Mouse (Mus musculus) spleen, adult 2 months (tissue): ENCODE measurements around the gene Tnk2. TPM values are rescaled to one million over a fixed set of nuclear protein-coding genes. Genes with fewer than 3 reads are reported as not detected.

Experiments used
- DNase-seq, 2 experiments: peaks; one replicate each; pipeline versions ENCODE4 v3.0.0 to v3.0.0-alpha.2; 2012 to 2021; ENCODE audit warnings: low spot score in 2 of 2, low read depth in 1 of 2
- H3K27ac ChIP-seq: fragments of 200-500 bp; 2 replicates; pipeline ENCODE4 v1.5.1; 2012; ENCODE audit warnings: low read length, inconsistent platforms; ENCODE audit not compliant: insufficient read depth
- H3K27me3 ChIP-seq: fragments of 200-500 bp; 2 replicates; pipeline ENCODE4 v1.6.1; 2012; ENCODE audit warnings: mild to moderate bottlenecking, moderate library complexity, low read length, inconsistent platforms; ENCODE audit not compliant: control insufficient read depth, insufficient read depth
- H3K36me3 ChIP-seq: fragments of 200-500 bp; 2 replicates; pipeline ENCODE4 v1.6.1; 2012; ENCODE audit warnings: mild to moderate bottlenecking, low read length, inconsistent platforms; ENCODE audit not compliant: control insufficient read depth, insufficient read depth
- H3K4me1 ChIP-seq: fragments of 200-500 bp; 2 replicates; pipeline ENCODE4 v1.6.1; 2011; ENCODE audit warnings: inconsistent platforms; ENCODE audit not compliant: control insufficient read depth, insufficient read depth, insufficient read length
- H3K4me3 ChIP-seq: fragments of 200-500 bp; 2 replicates; pipeline ENCODE4 v1.5.1; 2011; ENCODE audit warnings: mild to moderate bottlenecking, inconsistent platforms; ENCODE audit not compliant: insufficient read depth, insufficient read length; ENCODE audit errors: extremely low read depth
- CTCF ChIP-seq: fragments of 200-500 bp; IDR thresholded peaks from 2 replicates; pipeline ENCODE4 v1.5.1; 2011; ENCODE audit warnings: mild to moderate bottlenecking, inconsistent platforms; ENCODE audit not compliant: insufficient read depth, insufficient read length, insufficient replicate concordance; ENCODE audit errors: extremely low read depth
- POLR2A ChIP-seq: fragments of 200-500 bp; IDR thresholded peaks from 2 replicates; pipeline ENCODE4 v1.6.1; 2011; ENCODE audit warnings: low read depth, low read length, inconsistent platforms
- WGBS: fragments of 180-500 bp; shearing (Covaris S2); methylation state at CpG from one replicate; pipeline ENCODE4 v1.1.7; 2018; 5-methylcytosine and 5-hydroxymethylcytosine counted together
- polyA plus RNA-seq: library from polyadenylated mRNA; depleted of rRNA; stranded (reverse); fragments of >200 nt; gene quantifications from 2 replicates; pipeline ENCODE4 v1.2.3, GENCODE M21; 2012; rRNA removed

Tnk2 gene
- polyA plus RNA-seq, 1 experiment, result 109 TPM

DNA sequence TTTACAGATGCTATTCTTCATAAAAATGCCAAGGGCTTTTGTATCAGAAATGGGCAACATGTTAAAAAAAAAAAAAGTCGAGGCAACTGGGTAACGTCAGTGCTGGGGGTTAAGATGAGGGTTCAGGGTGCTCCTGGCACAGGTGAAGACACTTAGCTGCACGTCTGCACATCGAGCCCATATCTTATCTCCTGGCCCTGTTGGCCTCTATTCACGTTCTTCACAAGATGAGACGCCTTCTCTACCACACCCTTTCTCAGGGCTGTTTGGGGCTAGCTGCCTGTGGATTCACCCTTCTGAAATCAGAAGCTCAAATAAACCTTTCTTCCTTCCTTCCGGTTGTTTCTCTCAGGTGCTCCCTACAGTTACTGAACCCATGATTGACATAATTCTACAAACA lies 79.5 kb downstream of the Tnk2 start:
- 78% methylated on average over 7 of the region's 7 CpGs for WGBS

GRCm38 (mm10) chr16:32723767-32724166 lies 80.1 kb downstream of the Tnk2 start:
- WGBS, result 90% methylated on average over 4 of the region's 4 CpGs
- Histone ChIP-seq H3K36me3 (no peaks in the 10 kb centered on the region), H3K4me1 (no peaks in the 10 kb centered on the region), H3K27ac (no peak overlapping the region), H3K27me3 (no peaks in the 10 kb centered on the region), H3K4me3 (no peak overlapping the region)
- no peak for TF ChIP-seq CTCF
- no peak for TF ChIP-seq POLR2A
- no peak for DNase-seq

More for the DNA sequence above, 79.5 kb downstream of the Tnk2 start:
- TF ChIP-seq CTCF, result no peak
- no peak for TF ChIP-seq POLR2A
- no peak for DNase-seq
- no peaks in the 10 kb centered on the region for H3K36me3 ChIP-seq
- no peak overlapping the region for H3K27ac ChIP-seq
- H3K27me3 ChIP-seq, result no peaks in the 10 kb centered on the region
- no peak overlapping the region for H3K4me3 ChIP-seq
- no peaks in the 10 kb centered on the region for H3K4me1 ChIP-seq

DNA sequence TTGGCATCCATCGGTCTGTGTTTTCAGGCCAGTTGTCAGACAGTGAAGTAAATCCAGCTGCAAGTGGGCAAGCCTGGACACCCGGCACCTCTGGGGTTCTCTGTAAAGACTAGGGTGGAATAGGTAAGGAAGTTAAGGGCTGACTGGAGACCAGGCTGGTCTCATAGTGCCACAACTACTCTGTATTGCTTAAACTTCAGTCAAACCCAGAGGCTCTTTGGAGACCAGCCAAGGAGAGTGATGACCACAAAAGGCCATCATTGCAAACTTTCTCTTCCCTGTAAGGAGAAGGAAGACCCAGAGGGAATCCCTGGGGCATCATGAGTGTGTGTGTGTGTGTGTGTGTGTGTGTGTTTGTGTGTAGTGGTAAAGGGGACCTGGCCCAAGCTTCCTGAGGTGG lies 80.6 kb downstream of the Tnk2 start:
- Histone ChIP-seq H3K27ac (no peak overlapping the region), H3K27me3 (no peaks in the 10 kb centered on the region), H3K4me3 (no peak overlapping the region), H3K4me1 (no peaks in the 10 kb centered on the region), H3K36me3 (no peaks in the 10 kb centered on the region)
- no peak for DNase-seq
- 91% methylated on average over 2 of the region's 2 CpGs for WGBS
- TF ChIP-seq POLR2A (no peak), CTCF (no peak)

GRCm38 (mm10) chr16:32726501-32726900 lies 82.8 kb downstream of the Tnk2 start:
- no peak for DNase-seq
- Histone ChIP-seq H3K4me3 (no peak overlapping the region), H3K4me1 (no peaks in the 10 kb centered on the region), H3K36me3 (no peaks in the 10 kb centered on the region), H3K27ac (no peak overlapping the region), H3K27me3 (no peaks in the 10 kb centered on the region)
- TF ChIP-seq POLR2A (no peak), CTCF (no peak)

DNA sequence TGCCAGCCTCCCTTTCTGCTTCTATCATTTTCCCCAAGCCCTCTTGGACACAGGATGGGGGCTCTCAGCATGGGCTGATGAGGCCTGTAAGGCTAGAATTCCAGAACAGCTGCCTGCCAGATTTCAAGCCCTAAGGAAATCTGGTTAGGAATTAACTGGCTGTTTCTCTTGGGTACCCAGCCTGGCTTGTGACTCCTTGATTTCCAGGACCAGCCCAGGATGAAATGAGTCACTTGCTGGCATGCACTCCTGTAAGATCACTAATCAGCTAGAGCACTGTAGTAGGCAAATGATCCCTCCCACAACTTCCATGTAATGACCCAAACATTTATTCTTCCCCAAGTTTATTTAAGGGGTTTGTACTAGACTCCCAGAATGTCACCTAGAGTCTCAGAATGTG lies 84.6 kb downstream of the Tnk2 start:
- DNase-seq, result no peak
- H3K36me3 ChIP-seq, result no peaks in the 10 kb centered on the region
- no peaks in the 10 kb centered on the region for H3K4me1 ChIP-seq
- TF ChIP-seq CTCF, result no peak
- TF ChIP-seq POLR2A, result no peak
- H3K27ac ChIP-seq, result no peak overlapping the region
- no peaks in the 10 kb centered on the region for H3K27me3 ChIP-seq
- H3K4me3 ChIP-seq, result no peak overlapping the region

DNA sequence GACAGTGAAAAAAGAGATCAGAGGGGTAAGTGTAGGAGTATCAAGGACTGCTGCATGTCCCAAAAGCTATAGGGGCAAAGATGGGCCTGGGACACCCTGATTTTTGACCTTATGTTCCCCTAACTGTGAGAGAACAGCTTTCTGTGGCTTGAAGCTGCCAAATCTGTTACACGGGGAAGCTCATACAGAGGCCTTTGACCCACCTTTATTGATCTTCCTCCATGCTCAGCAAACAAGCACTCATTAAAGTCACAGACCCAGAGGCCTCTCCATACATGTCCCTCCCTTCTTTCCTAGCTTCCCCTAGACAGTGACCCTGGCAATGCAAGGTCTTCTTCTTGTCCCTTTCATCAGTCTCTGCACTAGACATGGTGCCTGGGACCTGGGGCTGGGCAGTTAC lies 85.1 kb downstream of the Tnk2 start:
- no peak overlapping the region for H3K4me3 ChIP-seq
- no peaks in the 10 kb centered on the region for H3K36me3 ChIP-seq
- H3K27ac ChIP-seq, result no peak overlapping the region
- no peaks in the 10 kb centered on the region for H3K27me3 ChIP-seq
- no peak for DNase-seq
- TF ChIP-seq POLR2A (no peak), CTCF (no peak)
- 77% methylated on average over 1 of the region's 1 CpGs for WGBS
- no peaks in the 10 kb centered on the region for H3K4me1 ChIP-seq

Other genes starting within 250 kb of the Tnk2 start
- 0.58 and 0.70 TPM in 2 replicates for gene Tm4sf19, start 243.4 kb upstream of the Tnk2 start, polyA plus RNA-seq
- gene Tctex1d2, start 224.2 kb upstream of the Tnk2 start, polyA plus RNA-seq, result 2.3 and 2.5 TPM in 2 replicates
- gene Pcyt1a, start 213.0 kb upstream of the Tnk2 start, polyA plus RNA-seq, result 13.1 and 15.9 TPM in 2 replicates
- gene Slc51a, start 156.0 kb upstream of the Tnk2 start, polyA plus RNA-seq, result not detected in 2 replicates
- gene Zdhhc19, start 147.6 kb upstream of the Tnk2 start, polyA plus RNA-seq, result not detected in 2 replicates
- gene Tfrc, start 35.0 kb upstream of the Tnk2 start, polyA plus RNA-seq, result 9.4 and 11.9 TPM in 2 replicates
- 0.06 and 0.07 TPM in 2 replicates for gene Muc4, start 92.0 kb downstream of the Tnk2 start, polyA plus RNA-seq
- not detected in 2 replicates for gene Muc20, start 153.6 kb downstream of the Tnk2 start, polyA plus RNA-seq
- not detected in 2 replicates for gene Smbd1, start 166.6 kb downstream of the Tnk2 start, polyA plus RNA-seq
- gene Fyttd1, start 233.6 kb downstream of the Tnk2 start, polyA plus RNA-seq, result 3.7 and 4.1 TPM in 2 replicates
- 74.6 and 88.1 TPM in 2 replicates for gene Rubcn, start 233.9 kb downstream of the Tnk2 start, polyA plus RNA-seq